Mouse (Mus musculus): Measurements from ENCODE around the gene Vmn1r91. TPM values are rescaled to one million over a fixed set of nuclear protein-coding genes. Genes with fewer than 3 reads are reported as not detected.
"Not testable (repeated sequence)": the region's sequence is repeated elsewhere in the genome, so short reads cannot be mapped to it uniquely, and the experiment has no call there.

Gene Vmn1r91
- not detected in 2 replicates for polyA plus RNA-seq (2015; fragmentation: Nextera tagmentation; extraction: Ambion mirVana)

DNA sequence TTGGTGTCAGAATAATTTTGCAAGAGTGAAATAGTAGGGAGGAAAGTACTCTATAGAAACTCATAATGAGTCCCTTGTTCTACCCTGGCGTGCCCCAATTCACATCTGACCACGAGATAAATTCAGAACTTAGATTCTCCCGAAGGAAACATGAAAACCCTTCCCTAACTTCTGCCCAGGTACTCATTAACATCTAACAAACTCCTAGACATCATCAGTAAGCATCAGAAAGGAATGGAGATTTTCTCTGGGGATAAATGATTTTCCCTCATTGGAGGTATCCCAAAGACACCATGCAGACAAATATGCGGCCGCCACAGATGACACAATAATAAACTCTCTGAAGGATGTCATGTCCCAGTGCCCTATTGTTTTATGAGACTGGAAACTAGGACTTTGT, at the start of gene Vmn1r91:
Vmn1r91 (plus strand) TSS at position 301 of the 400 bp plus-strand sequence.
- H3K36me3 ChIP-seq; H3K9ac ChIP-seq; H3K9me3 ChIP-seq (replicated peaks); H3K27me3 ChIP-seq; H3K27ac ChIP-seq; DNase-seq; ATAC-seq (ENCODE audit: low read depth); H3K4me2 ChIP-seq; H3K4me3 ChIP-seq (replicated peaks); H3K4me1 ChIP-seq (replicated peaks): not testable (repeated sequence)
- 59% methylated on average over 5 of the region's 5 CpGs for WGBS (ENCODE audit: insufficient replicate concordance)

DNA sequence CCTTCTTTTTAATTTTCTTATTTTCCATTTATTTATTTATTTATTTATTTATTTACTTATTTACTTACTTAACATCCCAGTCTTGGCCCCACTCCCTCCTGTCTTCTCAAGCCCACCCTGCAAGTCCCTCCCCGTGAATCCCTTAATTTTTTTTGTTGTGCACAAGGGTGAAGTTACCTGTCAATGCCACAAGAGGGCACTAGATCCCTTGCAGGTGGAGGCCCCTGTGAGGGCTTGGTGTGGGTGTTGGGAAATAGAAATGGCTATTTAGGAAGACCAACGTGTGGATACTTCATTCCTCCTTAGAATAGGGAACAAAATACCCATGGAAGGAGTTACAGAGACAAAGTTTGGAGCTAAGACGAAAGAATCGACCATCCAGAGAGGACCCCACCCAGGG, 35.4 kb upstream of the Vmn1r91 start:
- H3K4me3 ChIP-seq (replicated peaks); DNase-seq; H3K4me1 ChIP-seq (replicated peaks); H3K36me3 ChIP-seq; H3K9me3 ChIP-seq (replicated peaks); H3K27me3 ChIP-seq; ATAC-seq (ENCODE audit: low read depth); H3K27ac ChIP-seq; H3K9ac ChIP-seq; H3K4me2 ChIP-seq: not testable (repeated sequence)
- 52% methylated on average over 4 of the region's 4 CpGs for WGBS (ENCODE audit: insufficient replicate concordance)

DNA sequence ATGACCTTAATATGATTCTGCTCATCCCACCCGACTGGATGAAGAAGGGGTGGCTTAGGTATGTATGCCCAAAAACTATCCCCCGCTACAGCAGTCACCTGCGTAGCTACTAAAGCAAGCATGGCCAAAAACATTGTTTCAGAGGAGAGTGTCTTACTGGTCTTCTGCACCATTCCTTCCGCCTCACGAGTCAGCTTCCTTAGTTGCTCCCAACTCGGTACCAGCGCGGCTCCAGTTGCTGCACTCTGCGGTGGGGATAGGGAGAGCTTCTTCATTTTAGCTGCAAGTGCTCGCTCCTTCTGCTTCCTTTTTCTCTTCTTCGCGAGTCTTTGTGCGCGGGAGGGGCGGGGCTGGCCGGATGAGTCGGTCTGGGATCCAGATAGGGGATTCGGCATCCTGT, 21.4 kb upstream of the Vmn1r91 start:
- WGBS (ENCODE audit: insufficient replicate concordance), result 53% methylated on average over 18 of the region's 18 CpGs
- not testable (repeated sequence) for ATAC-seq (ENCODE audit: low read depth); DNase-seq; H3K4me3 ChIP-seq (replicated peaks); H3K4me2 ChIP-seq; H3K27me3 ChIP-seq; H3K36me3 ChIP-seq; H3K9me3 ChIP-seq (replicated peaks); H3K27ac ChIP-seq; H3K4me1 ChIP-seq (replicated peaks); H3K9ac ChIP-seq

DNA sequence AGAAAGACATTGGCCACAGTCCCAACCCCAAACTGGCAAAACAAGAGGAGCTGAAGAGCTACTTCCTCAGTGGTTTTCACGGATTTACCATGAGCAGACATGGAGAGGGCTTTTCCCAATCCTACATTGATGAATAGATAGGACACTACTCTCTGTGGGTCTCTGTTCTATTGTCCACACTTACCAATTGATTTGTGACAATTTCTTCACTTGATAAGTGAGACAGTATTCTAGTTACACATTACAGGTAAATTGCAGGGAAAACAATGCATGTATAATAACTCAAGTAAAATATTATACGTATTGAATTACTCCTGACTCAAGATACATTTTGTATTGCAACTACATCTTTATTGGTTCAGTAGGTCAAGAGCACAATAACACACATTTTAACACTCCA, 23.0 kb downstream of the Vmn1r91 start, which contains the start of gene Gm16442:
Gm16442 (minus strand) TSS at position 101 of the 400 bp plus-strand sequence.
- H3K9ac ChIP-seq; H3K4me3 ChIP-seq (replicated peaks); ATAC-seq (ENCODE audit: low read depth); H3K9me3 ChIP-seq (replicated peaks); H3K4me2 ChIP-seq; DNase-seq; H3K4me1 ChIP-seq (replicated peaks); H3K36me3 ChIP-seq; H3K27ac ChIP-seq; H3K27me3 ChIP-seq: not testable (repeated sequence)
- WGBS (ENCODE audit: insufficient replicate concordance), result no CpG with 5 or more reads among the region's 2 CpGs

DNA sequence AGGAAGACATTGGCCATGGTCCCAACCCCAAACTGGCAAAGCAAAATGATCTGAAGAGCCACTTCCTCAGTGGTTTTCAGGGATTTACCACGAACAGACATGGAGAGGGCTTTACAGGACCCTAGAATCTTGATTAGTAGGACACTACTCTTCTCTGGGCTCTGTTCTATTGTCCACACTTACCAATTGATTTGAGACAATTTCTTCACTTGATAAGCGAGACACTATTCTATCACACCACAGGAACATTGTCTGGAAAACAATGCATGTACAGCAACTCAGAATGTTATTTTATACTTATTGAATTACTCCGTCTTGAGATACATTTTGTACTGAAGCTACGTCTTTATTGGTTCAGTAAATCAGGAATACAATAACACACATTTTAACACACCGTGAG, 39.5 kb downstream of the Vmn1r91 start, which contains the start of gene Vmn1r93:
Vmn1r93 (minus strand) TSS at position 101 of the 400 bp plus-strand sequence.
- H3K9me3 ChIP-seq (replicated peaks); DNase-seq; H3K27ac ChIP-seq; H3K4me2 ChIP-seq; H3K27me3 ChIP-seq; H3K4me3 ChIP-seq (replicated peaks); H3K4me1 ChIP-seq (replicated peaks); H3K9ac ChIP-seq; H3K36me3 ChIP-seq; ATAC-seq (ENCODE audit: low read depth): not testable (repeated sequence)
- WGBS (ENCODE audit: insufficient replicate concordance), result no CpG with 5 or more reads among the region's 5 CpGs

Other genes with a start within 250 kb of the Vmn1r91 start
- gene Gm19345, start 247.7 kb upstream of the Vmn1r91 start, polyA plus RNA-seq (2015; fragmentation: Nextera tagmentation; extraction: Ambion mirVana), result not detected in 2 replicates
- not detected in 2 replicates for gene Ceacam16, start 238.4 kb upstream of the Vmn1r91 start, polyA plus RNA-seq (2015; fragmentation: Nextera tagmentation; extraction: Ambion mirVana)
- gene Ceacam19, start 211.7 kb upstream of the Vmn1r91 start, polyA plus RNA-seq (2015; fragmentation: Nextera tagmentation; extraction: Ambion mirVana), result not detected in 2 replicates
- 1.9 and 2.2 TPM in 2 replicates for gene Pvr, start 178.5 kb upstream of the Vmn1r91 start, polyA plus RNA-seq (2015; fragmentation: Nextera tagmentation; extraction: Ambion mirVana)
- 0.20 and 0.35 TPM in 2 replicates for gene Igsf23, start 148.9 kb upstream of the Vmn1r91 start, polyA plus RNA-seq (2015; fragmentation: Nextera tagmentation; extraction: Ambion mirVana)
- not detected in 2 replicates for gene Ceacam20, start 134.3 kb upstream of the Vmn1r91 start, polyA plus RNA-seq (2015; fragmentation: Nextera tagmentation; extraction: Ambion mirVana)
- gene Nlrp9b, start 108.2 kb upstream of the Vmn1r91 start, polyA plus RNA-seq (2015; fragmentation: Nextera tagmentation; extraction: Ambion mirVana), result not detected in 2 replicates
- gene Gm16442, start 22.9 kb downstream of the Vmn1r91 start, polyA plus RNA-seq (2015; fragmentation: Nextera tagmentation; extraction: Ambion mirVana), result not detected in 2 replicates
- not detected in 2 replicates for gene Vmn1r93, start 39.4 kb downstream of the Vmn1r91 start, polyA plus RNA-seq (2015; fragmentation: Nextera tagmentation; extraction: Ambion mirVana)
- gene Vmn1r94, start 68.7 kb downstream of the Vmn1r91 start, polyA plus RNA-seq (2015; fragmentation: Nextera tagmentation; extraction: Ambion mirVana), result not detected in 2 replicates
- not detected in 2 replicates for gene Vmn1r95, start 94.0 kb downstream of the Vmn1r91 start, polyA plus RNA-seq (2015; fragmentation: Nextera tagmentation; extraction: Ambion mirVana)
- gene Gm6164, start 105.9 kb downstream of the Vmn1r91 start, polyA plus RNA-seq (2015; fragmentation: Nextera tagmentation; extraction: Ambion mirVana), result not detected in 2 replicates
- gene Gm4498, start 134.1 kb downstream of the Vmn1r91 start, polyA plus RNA-seq (2015; fragmentation: Nextera tagmentation; extraction: Ambion mirVana), result not detected in 2 replicates
- gene Gm5890, start 163.2 kb downstream of the Vmn1r91 start, polyA plus RNA-seq (2015; fragmentation: Nextera tagmentation; extraction: Ambion mirVana), result not detected in 2 replicates
- gene Gm4133, start 234.4 kb downstream of the Vmn1r91 start, polyA plus RNA-seq (2015; fragmentation: Nextera tagmentation; extraction: Ambion mirVana), result not detected in 2 replicates